Mouse (Mus musculus) neural tube, embryonic 11.5 days (tissue): ENCODE results near the gene Nab2. TPM values are rescaled to one million over a fixed set of nuclear protein-coding genes. Genes with fewer than 3 reads are reported as not detected.

Experiments
- ATAC-seq: fragments of 200-750 bp; cut with Nextera tagmentation; 2 replicates; pipeline ENCODE4 v1.8.0; 2017; ENCODE audit warnings: moderate number of reproducible peaks, mild to moderate bottlenecking, moderate TSS enrichment, moderate library complexity; ENCODE audit not compliant: insufficient read depth, low FRiP score, low TSS enrichment
- DNase-seq: peaks from one replicate; pipeline ENCODE4 v3.0.0-alpha.2; 2015; ENCODE audit warnings: low spot score
- H3K27ac ChIP-seq: fragments of 300-500 bp; sonication (generic); 2 replicates; pipeline ENCODE4 v1.5.1; 2014; ENCODE audit warnings: low read depth, mild to moderate bottlenecking, low read length
- H3K27me3 ChIP-seq: fragments of 300-500 bp; sonication (generic); 2 replicates; pipeline ENCODE4 v1.6.1; 2014; ENCODE audit warnings: mild to moderate bottlenecking, low read length, mixed read lengths; ENCODE audit not compliant: control insufficient read depth, insufficient read depth
- H3K36me3 ChIP-seq: fragments of 300-500 bp; sonication (generic); 2 replicates; pipeline ENCODE4 v1.6.1; 2014; ENCODE audit warnings: mild to moderate bottlenecking, low read length, moderate library complexity, mixed read lengths; ENCODE audit not compliant: control insufficient read depth, insufficient read depth
- H3K4me1 ChIP-seq: fragments of 300-500 bp; sonication (generic); 2 replicates; pipeline ENCODE4 v1.6.1; 2014; ENCODE audit warnings: low read length, mixed read lengths; ENCODE audit not compliant: control insufficient read depth, insufficient read depth
- H3K4me2 ChIP-seq: fragments of 300-500 bp; sonication (generic); 2 replicates; pipeline ENCODE4 v1.6.1; 2014; ENCODE audit warnings: low read depth, mild to moderate bottlenecking, moderate library complexity
- H3K4me3 ChIP-seq: fragments of 300-500 bp; sonication (generic); 2 replicates; pipeline ENCODE4 v1.5.1; 2014; ENCODE audit warnings: low read depth, low read length
- H3K9ac ChIP-seq: fragments of 300-500 bp; sonication (generic); 2 replicates; pipeline ENCODE4 v1.6.1; 2014; ENCODE audit warnings: mild to moderate bottlenecking, low read length
- H3K9me3 ChIP-seq: fragments of 300-500 bp; sonication (generic); 2 replicates; pipeline ENCODE4 v1.6.1; 2016; ENCODE audit warnings: low read length; ENCODE audit not compliant: control insufficient read depth
- WGBS: fragments of 180-500 bp; shearing (Covaris S2); extraction: QIAGEN DNeasy Blood & Tissue Kit; methylation state at CpG from one replicate; pipeline ENCODE4 v1.1.7; 2014; 5-methylcytosine and 5-hydroxymethylcytosine counted together
- polyA plus RNA-seq: library from polyadenylated mRNA; unstranded; fragments of >200 nt; fragmentation: Nextera tagmentation; extraction: Ambion mirVana; gene quantifications from 2 replicates; pipeline ENCODE4 v1.2.1, GENCODE M21; 2014

Nab2 gene
- polyA plus RNA-seq, result 6.2 and 7.8 TPM in 2 replicates

DNA sequence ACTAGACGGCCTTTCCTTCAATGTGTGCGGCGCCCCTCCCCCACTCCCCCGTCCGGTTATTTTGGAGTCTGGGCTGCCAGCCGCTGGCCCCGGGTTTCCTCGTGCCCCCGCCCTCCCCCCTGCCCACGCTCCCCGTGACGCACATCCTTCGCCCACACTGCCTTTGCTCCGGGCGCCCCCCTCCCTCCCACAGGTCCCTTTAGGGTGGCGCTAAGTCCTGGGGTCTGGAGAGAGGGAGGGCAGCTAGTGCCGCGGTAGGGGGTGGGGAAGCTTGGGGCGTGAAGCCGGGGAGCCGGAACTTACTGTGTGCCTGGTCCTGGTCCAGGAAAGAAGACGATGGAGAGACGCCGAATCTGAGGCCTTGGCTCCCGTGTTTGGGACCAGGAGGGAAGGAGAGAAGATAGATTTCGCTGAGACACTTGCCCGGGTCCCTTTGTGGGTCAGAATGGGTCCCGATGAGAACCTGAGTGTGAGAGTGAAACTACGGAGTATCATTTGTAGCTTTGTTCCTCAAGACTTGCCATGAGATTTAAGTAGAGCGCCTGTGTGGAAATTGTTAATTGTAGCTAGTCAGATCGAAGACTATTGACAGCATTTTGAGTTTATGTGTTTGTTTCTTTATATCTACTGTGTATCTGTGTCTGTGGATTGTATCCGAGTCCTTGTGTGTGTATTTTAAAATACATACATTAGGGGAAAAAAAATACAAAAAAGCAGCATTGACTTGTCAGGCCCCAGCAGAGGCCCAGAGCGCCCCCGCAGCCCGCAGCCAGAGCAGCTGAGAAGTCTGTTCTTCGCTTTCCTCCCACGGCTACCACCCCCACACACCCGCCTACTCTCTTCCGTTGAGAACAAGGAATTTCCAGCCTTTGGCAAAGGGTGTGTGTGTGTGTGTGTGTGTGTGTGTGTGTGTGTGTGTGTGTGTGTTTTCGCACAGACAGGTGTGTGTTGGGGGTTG lies at the start of gene Nab2:
TSS of gene Nab2 (minus strand) at position 476 of the 958 bp plus-strand sequence.
- Histone ChIP-seq H3K27ac (peak within 1 kb of the TSS; percentile 88), H3K36me3 (no peaks in the 10 kb centered on the region), H3K4me3 (peak within 1 kb of the TSS; percentile 62), H3K4me2 (peak within 1 kb of the TSS; percentile 81), H3K27me3 (peaks cover 44% of the 10 kb centered on the region), H3K9me3 (no peaks in the 10 kb centered on the region), H3K4me1 (peaks cover 19% of the 10 kb centered on the region; the same call in 1 of the 2 replicates), H3K9ac (peak within 1 kb of the TSS; percentile 64)
- DNase-seq (peak; percentile 66), ATAC-seq (0 out of 2 replicates have a peak, but pooled peaks have one; percentile 22)
- 3% methylated on average over 38 of the region's 40 CpGs for whole genome bisulfite sequencing

DNA sequence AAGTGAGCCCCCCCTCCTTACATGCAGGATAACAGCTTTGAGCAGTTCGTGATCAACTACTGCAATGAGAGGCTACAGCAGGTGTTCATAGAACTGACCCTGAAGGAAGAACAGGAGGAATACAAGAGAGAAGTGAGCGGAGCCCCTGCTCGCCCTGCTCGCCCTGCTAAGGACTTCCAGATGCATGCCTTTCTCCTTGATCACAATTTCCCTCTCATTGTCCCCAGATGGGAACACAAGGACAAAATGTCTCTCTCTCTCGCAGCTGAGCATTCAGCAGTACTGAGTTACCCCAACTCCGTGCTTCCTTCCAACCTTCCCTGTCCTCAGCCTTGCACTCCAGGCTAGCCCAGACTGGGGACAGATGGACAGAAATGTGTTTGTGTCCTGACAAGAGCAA lies 44.4 kb upstream of the Nab2 start:
- DNase-seq, result no peak
- Histone ChIP-seq H3K27me3 (no peaks in the 10 kb centered on the region), H3K4me2 (no peak overlapping the region), H3K4me1 (no peaks in the 10 kb centered on the region), H3K9me3 (no peaks in the 10 kb centered on the region), H3K27ac (no peak overlapping the region), H3K36me3 (no peaks in the 10 kb centered on the region), H3K4me3 (no peak overlapping the region), H3K9ac (no peak overlapping the region)
- WGBS, result 74% methylated on average over 6 of the region's 6 CpGs
- no peak for ATAC-seq

DNA sequence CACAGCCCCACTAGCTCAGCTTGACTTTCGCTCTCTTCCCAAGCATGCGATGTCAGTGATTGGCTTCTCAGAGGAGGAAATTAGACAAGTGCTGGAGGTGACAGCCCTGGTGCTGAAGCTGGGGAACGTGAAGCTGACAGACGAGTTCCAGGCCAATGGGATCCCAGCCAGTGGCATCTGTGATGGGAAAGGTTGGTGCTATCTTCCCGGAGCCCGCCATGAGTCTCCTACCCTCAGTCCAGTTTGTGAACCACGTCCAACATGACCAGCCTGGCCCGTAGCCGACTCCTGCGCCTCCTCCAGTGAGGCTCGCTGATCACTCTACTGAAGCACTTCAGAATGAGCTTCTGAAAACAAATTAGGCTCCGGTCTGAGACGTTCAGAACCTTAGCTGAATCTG lies 42.0 kb upstream of the Nab2 start:
- DNase-seq (no peak), ATAC-seq (no peak)
- H3K4me1 ChIP-seq, result no peaks in the 10 kb centered on the region
- H3K4me3 ChIP-seq, result no peak overlapping the region
- 79% methylated on average over 13 of the region's 13 CpGs for whole genome bisulfite sequencing
- H3K27me3 ChIP-seq, result no peaks in the 10 kb centered on the region
- H3K4me2 ChIP-seq, result no peak overlapping the region
- H3K9me3 ChIP-seq, result no peaks in the 10 kb centered on the region
- no peak overlapping the region for H3K27ac ChIP-seq
- no peaks in the 10 kb centered on the region for H3K36me3 ChIP-seq
- no peak overlapping the region for H3K9ac ChIP-seq

DNA sequence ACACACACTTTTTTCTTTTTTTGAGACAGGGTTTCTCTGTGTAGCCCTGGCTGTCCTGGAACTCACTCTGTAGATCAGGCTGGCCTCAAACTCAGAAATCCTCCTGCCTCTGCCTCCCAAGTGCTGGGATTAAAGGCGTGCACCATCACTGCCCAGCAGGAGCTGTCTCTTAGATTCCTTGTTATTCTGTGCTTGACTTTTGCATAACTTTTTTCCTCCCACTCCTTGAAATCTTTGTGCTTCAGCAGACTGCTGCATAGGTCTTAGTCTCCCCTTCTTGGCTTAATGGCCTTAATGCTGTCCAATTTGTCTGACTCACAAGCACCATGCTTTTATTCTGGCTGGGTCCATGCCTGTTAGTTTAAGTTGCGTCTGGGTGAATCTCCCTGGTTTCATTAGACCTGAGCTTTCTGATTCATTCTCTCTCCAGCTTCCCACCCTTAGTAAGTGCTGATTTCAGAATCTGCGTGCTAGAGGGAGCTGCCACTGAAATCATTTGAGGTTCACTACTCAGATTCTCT lies 40.5 kb upstream of the Nab2 start:
- Histone ChIP-seq H3K4me2 (no peak overlapping the region), H3K36me3 (no peaks in the 10 kb centered on the region), H3K27ac (no peak overlapping the region), H3K4me3 (no peak overlapping the region), H3K9me3 (no peaks in the 10 kb centered on the region), H3K27me3 (no peaks in the 10 kb centered on the region), H3K4me1 (no peaks in the 10 kb centered on the region), H3K9ac (no peak overlapping the region)
- no peak for DNase-seq
- no peak for ATAC-seq
- 80% methylated on average over 3 of the region's 3 CpGs for WGBS

DNA sequence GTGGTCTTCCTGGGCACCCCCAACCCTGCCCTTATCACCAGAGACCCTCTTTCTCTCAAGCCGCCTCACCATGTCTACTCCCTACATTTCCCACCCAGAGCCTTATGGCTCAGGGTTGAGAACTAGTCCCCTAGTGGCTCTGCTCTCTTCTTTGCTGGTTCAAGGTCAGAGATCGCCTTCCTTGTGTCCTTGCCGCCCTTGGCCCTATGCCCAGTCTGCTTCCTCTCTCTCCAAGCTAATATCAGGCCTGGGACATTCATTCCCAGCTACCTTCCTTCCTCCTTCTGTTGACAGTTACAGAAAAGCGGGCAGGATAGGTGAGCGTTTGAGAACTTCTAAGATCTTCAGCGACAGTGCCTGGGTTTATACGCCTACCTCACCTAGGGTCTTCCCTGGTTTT lies 39.4 kb upstream of the Nab2 start:
- Histone ChIP-seq H3K4me1 (no peaks in the 10 kb centered on the region), H3K27me3 (no peaks in the 10 kb centered on the region), H3K27ac (no peak overlapping the region), H3K9ac (no peak overlapping the region), H3K4me3 (no peak overlapping the region), H3K36me3 (no peaks in the 10 kb centered on the region), H3K9me3 (no peaks in the 10 kb centered on the region), H3K4me2 (no peak overlapping the region)
- ATAC-seq, result no peak
- 88% methylated on average over 7 of the region's 7 CpGs for WGBS
- DNase-seq, result no peak

DNA sequence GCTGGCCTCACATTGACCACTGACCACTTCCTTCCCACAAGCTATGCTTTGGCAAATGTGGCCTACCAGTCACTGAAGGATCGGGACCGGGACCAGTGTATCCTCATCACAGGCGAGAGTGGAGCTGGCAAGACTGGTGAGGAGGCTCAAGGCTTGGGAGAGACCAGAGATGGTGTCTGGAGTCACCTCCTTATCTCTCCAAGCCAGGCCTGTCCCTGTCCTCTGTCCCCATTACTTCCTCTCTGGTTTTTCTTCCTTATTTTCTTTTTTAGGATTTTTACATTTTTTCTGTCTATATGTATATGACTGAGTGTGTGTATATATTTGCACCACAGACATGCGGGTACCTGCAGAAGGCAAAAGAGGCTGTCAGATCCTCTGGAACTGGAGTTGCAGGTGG lies 37.4 kb upstream of the Nab2 start:
- ATAC-seq, result no peak
- H3K4me1 ChIP-seq, result no peaks in the 10 kb centered on the region
- no peaks in the 10 kb centered on the region for H3K9me3 ChIP-seq
- DNase-seq, result no peak
- H3K27me3 ChIP-seq, result no peaks in the 10 kb centered on the region
- H3K27ac ChIP-seq, result no peak overlapping the region
- no peak overlapping the region for H3K4me2 ChIP-seq
- WGBS, result 99% methylated on average over 4 of the region's 4 CpGs
- no peaks in the 10 kb centered on the region for H3K36me3 ChIP-seq
- H3K9ac ChIP-seq, result no peak overlapping the region
- H3K4me3 ChIP-seq, result no peak overlapping the region

DNA sequence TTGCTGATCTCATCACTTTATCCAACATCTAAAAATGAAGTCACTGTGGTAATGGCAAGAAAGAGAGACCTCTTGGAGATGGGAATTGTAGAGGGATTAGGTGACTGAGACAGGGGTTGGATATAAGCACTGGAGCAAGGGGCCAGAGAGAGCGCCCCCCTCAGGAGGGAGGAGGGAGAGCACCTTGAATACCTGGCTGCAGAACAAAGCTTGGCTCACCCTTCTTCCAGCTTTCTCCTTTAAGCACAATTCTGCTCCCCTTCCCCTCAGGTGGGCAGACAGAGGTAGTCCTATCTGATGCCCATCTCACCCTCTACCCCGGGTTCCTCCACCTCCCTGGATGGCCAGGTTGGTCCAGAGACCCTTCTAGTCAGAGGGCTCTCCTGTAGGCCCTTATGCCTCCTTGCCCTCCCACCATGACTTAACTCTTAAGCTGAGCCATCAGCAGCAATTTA lies 36.4 kb upstream of the Nab2 start, which contains the start of gene Myo1a:
TSS of gene Myo1a (plus strand) at position 405 of the 455 bp plus-strand sequence.
- ATAC-seq (no peak), DNase-seq (no peak)
- H3K27me3 ChIP-seq, result no peaks in the 10 kb centered on the region
- no peaks in the 10 kb centered on the region for H3K36me3 ChIP-seq
- no peaks in the 10 kb centered on the region for H3K9me3 ChIP-seq
- no peak within 1 kb of the TSS for H3K4me2 ChIP-seq
- no peaks in the 10 kb centered on the region for H3K4me1 ChIP-seq
- 66% methylated on average over 2 of the region's 2 CpGs for WGBS
- H3K9ac ChIP-seq, result no peak within 1 kb of the TSS
- H3K4me3 ChIP-seq, result no peak within 1 kb of the TSS
- no peak within 1 kb of the TSS for H3K27ac ChIP-seq

DNA sequence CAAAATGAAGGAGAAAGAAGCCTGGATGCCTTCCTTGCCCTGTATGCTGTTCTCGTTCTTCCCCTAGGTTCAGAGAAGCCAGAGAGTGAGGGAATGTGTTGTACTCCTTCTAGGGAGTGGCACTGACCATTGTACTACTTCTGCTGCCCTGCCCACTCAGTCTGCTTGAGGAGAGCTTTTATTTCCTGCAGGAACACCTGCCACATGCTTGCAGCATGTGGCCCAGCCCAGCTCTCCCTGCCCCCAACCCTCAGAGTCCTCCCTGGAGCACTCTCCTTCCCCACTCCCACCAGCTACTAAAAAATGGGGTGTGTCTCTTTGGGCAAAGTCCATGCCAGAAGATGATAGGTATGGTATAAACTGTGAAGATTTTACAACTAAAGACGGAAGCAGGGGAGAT lies 35.9 kb upstream of the Nab2 start:
- ATAC-seq, result no peak
- 68% methylated on average over 2 of the region's 2 CpGs for WGBS

More for the DNA sequence above, 35.9 kb upstream of the Nab2 start:
- Histone ChIP-seq H3K27me3 (no peaks in the 10 kb centered on the region), H3K36me3 (no peaks in the 10 kb centered on the region), H3K9ac (no peak overlapping the region), H3K9me3 (no peaks in the 10 kb centered on the region), H3K27ac (no peak overlapping the region), H3K4me1 (no peaks in the 10 kb centered on the region), H3K4me3 (no peak overlapping the region), H3K4me2 (no peak overlapping the region)
- DNase-seq, result no peak
